Mouse (Mus musculus) small intestine, adult 2 months (tissue): ENCODE data around the gene Akr1b3.

ENCODE experiments used
- CTCF ChIP-seq: fragments of 200-500 bp; IDR thresholded peaks from 2 replicates; pipeline ENCODE4 v1.5.1; 2012; ENCODE audit warnings: low read depth, mild to moderate bottlenecking, control low read depth, inconsistent platforms, low read length, moderate library complexity, mixed read lengths; ENCODE audit not compliant: insufficient replicate concordance, insufficient read length; ENCODE audit errors: extremely low read depth
- POLR2A ChIP-seq: fragments of 200-500 bp; IDR thresholded peaks from 2 replicates; pipeline ENCODE4 v1.6.1; 2012; ENCODE audit warnings: low read depth, mild to moderate bottlenecking, control low read depth, inconsistent platforms, low read length, moderate library complexity

DNA sequence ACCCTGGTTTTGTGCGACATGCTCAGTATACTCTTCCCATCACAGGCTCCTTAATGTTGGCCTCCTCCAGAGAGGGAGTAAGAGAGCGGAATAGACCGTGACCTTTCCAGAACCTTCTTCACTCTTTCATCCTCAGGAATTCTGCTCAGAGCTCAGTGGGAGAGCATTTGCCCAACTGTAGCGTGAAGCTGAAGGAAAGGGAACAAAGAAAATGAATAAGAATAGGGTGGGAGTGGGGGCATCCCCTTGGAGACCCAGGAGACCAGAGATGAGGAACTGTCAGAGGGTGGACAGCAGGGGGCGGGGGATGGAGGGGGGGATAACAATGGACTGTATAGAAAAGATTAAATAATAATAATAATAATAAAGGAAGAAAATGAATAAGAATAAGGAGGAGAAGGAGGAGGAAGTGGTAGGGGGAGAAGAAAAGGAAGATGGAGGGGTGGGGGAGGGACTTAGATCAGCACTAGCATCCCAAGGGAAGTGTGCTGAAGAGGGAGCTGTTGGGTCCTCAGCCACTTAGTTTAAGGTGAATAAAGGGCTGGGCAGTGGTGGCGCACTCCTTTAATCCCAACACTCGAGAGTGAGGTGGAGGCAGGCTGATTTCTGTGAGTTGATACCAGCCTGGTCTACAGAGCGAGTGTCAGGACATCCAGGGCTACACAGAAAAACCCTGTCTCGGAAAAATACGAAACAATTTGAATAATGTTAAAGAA is 27.0 kb upstream of the Akr1b3 start:
- TF ChIP-seq POLR2A: no peak
- TF ChIP-seq CTCF: no peak
